Mouse (Mus musculus): ENCODE data around the gene Il20. TPM values are rescaled to one million over a fixed set of nuclear protein-coding genes. Genes with fewer than 3 reads are reported as not detected.

The Il20 gene
- polyA plus RNA-seq (2015; fragmentation: Nextera tagmentation; extraction: Ambion mirVana): not detected in 2 replicates

DNA sequence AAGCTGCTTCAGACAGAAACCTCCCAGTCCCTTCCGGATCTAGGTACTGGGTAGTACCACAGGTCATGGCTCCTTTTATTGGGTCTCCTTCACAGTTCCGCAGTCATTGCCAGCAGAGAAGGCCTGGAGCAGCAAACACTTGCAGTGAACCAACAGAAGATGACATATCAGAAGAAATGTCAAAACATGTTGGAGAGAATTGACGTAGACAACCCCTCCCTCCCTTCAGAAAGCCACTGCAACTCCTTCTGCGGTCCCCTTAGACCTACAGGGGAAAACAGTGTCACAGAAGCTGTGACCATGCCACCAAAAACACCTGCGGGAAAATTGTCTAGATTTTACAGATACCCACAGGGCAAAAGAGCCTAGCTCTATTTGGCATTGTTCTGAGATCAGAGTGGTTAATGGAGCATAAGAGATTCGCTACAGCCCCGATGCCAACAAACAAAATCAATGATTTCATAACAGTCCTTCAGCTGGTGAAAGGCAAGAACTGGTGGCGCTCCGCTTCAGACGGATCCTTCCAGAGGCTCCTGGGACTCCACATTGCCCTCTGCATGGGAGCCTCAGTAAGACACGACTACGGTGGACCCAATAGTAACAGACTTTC is at the start of gene Il20:
TSS of gene Il20 (minus strand) at position 51 of the 610 bp plus-strand sequence.
- 66% methylated on average over 12 of the region's 12 CpGs for WGBS
- Histone ChIP-seq H3K9ac (no peak within 1 kb of the TSS), H3K4me1 (no peaks in the 10 kb centered on the region), H3K36me3 (ENCODE audit: poor library complexity, severe bottlenecking) (no peaks in the 10 kb centered on the region), H3K27ac (no peak within 1 kb of the TSS), H3K4me3 (no peak within 1 kb of the TSS), H3K4me2 (no peak within 1 kb of the TSS), H3K27me3 (no peaks in the 10 kb centered on the region), H3K9me3 (replicated peaks) (no peaks in the 10 kb centered on the region)
- ATAC-seq: no peak

DNA sequence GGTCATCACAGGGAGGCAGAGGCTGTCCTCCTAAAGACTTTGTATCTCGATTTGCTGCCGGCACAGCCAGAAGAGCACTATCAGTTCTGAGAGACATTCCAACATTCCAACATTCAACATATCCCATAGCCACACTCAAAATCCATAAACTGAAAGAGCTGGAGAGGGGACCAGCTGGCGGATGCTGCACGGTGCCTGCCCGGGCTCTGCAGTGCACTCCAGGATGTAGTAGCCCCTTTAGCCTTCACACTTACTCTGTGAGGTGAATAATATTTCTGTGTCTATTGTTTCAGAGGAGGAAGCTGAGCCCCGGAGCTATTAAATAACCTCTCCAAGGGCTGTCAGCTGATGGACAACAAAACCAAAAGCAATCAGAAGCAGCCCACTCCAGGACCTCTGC is 35.7 kb upstream of the Il20 start:
- Histone ChIP-seq H3K27ac (no peak overlapping the region), H3K9me3 (replicated peaks) (no peaks in the 10 kb centered on the region), H3K9ac (no peak overlapping the region), H3K27me3 (no peaks in the 10 kb centered on the region), H3K4me1 (no peaks in the 10 kb centered on the region), H3K4me2 (no peak overlapping the region), H3K4me3 (no peak overlapping the region), H3K36me3 (ENCODE audit: poor library complexity, severe bottlenecking) (no peaks in the 10 kb centered on the region)
- WGBS: 68% methylated on average over 6 of the region's 6 CpGs
- ATAC-seq: no peak

DNA sequence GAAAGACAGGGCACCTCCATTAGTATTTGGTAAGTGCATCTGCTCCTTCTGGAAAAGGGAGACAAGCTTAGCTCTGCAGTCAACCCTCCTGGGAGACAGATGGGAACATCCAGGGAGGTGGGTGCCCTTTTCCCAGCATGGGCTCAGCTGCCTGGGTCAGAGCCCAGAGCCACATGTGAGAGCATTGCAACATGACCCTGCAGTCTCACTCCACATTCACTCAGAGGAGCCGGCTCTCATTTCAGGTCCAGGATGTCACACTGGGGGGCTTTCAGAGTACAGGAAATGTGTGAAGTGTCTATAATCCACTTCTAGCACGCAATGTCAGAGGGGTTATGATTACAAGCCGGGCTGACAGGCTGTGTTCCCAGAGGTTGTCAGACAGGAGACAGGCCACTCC is 30.6 kb upstream of the Il20 start:
- no peaks in the 10 kb centered on the region for H3K36me3 ChIP-seq (ENCODE audit: poor library complexity, severe bottlenecking)
- no peak for ATAC-seq
- H3K4me1 ChIP-seq: 0 out of 2 replicates have a peak, but pooled peaks cover 6% of the 10 kb centered on the region
- WGBS: 63% methylated on average over 3 of the region's 3 CpGs
- no peaks in the 10 kb centered on the region for H3K9me3 ChIP-seq (replicated peaks)
- no peaks in the 10 kb centered on the region for H3K27me3 ChIP-seq
- no peak overlapping the region for H3K4me3 ChIP-seq
- no peak overlapping the region for H3K4me2 ChIP-seq
- no peak overlapping the region for H3K27ac ChIP-seq
- H3K9ac ChIP-seq: no peak overlapping the region

DNA sequence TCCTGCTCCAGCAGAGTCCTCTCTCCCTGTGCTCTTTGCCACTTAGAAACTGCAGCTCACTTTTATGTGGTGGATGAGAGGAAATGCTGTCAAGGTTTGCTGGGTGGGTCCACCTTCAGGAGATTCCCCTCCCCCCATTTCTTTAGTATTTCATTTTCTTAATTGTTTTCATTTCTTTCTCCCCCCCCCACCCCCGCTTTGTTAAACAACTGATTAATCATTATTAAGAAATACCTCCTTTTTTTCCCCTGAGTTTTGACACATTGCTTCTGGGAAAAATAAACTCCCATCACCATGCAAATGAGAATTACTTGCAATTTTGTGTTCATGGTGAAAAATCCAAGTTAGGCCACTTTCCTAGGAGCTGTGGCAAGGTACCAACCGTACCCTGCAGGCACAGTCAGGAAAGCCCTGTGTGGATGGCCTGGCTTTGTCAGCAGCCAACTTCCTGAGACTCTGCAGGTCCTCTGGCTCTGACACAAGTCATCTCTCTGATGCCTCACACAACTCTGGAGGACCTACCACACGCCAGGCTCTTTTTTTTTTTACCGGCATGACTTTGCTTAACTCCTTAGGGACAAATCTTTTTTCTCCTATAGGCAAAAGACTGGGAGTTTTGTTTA is 28.9 kb upstream of the Il20 start, which contains the start of gene Il19:
TSS of gene Il19 (minus strand) at position 51 of the 623 bp plus-strand sequence.
- H3K9me3 ChIP-seq (replicated peaks): no peaks in the 10 kb centered on the region
- H3K4me3 ChIP-seq: no peak within 1 kb of the TSS
- ATAC-seq: no peak
- H3K27me3 ChIP-seq: no peaks in the 10 kb centered on the region
- WGBS: 75% methylated on average over 4 of the region's 4 CpGs
- no peak within 1 kb of the TSS for H3K9ac ChIP-seq
- no peak within 1 kb of the TSS for H3K4me2 ChIP-seq
- no peaks in the 10 kb centered on the region for H3K36me3 ChIP-seq (ENCODE audit: poor library complexity, severe bottlenecking)
- no peak within 1 kb of the TSS for H3K27ac ChIP-seq
- 0 out of 2 replicates have a peak, but pooled peaks cover 6% of the 10 kb centered on the region for H3K4me1 ChIP-seq

DNA sequence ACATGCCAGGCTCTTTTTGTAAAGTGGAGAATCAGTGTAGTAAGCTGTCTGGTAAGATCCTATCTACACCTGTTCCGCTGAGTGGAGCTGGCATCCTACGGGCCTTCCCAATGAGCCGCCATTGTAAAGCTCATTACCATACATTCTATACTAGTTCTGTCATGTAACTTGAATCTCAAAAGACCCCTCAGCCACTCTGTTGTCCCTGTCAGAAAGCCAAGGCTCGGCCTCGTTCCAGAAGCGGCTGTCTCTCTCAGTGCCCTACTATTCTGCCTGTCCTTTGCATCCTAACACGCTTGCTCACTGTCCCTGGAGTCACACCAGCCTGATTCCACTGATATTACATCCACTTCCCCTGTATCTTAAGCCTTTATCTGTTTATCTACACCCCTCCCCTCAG is 26.9 kb upstream of the Il20 start:
- Histone ChIP-seq H3K4me2 (no peak overlapping the region), H3K9me3 (replicated peaks) (no peaks in the 10 kb centered on the region), H3K4me3 (no peak overlapping the region), H3K4me1 (0 out of 2 replicates have a peak, but pooled peaks cover 6% of the 10 kb centered on the region), H3K27ac (no peak overlapping the region), H3K9ac (no peak overlapping the region), H3K27me3 (no peaks in the 10 kb centered on the region), H3K36me3 (ENCODE audit: poor library complexity, severe bottlenecking) (no peaks in the 10 kb centered on the region)
- no peak for ATAC-seq
- WGBS: 55% methylated on average over 7 of the region's 7 CpGs

GRCm38 (mm10) chr1:130937170-130937569 is 25.9 kb upstream of the Il20 start:
- H3K27me3 ChIP-seq: no peaks in the 10 kb centered on the region
- no peaks in the 10 kb centered on the region for H3K36me3 ChIP-seq (ENCODE audit: poor library complexity, severe bottlenecking)
- H3K9me3 ChIP-seq (replicated peaks): no peaks in the 10 kb centered on the region
- H3K4me1 ChIP-seq: 0 out of 2 replicates have a peak, but pooled peaks cover 6% of the 10 kb centered on the region
- no peak overlapping the region for H3K27ac ChIP-seq
- no peak for ATAC-seq
- 96% methylated on average over 4 of the region's 4 CpGs for WGBS
- H3K4me2 ChIP-seq: no peak overlapping the region
- no peak overlapping the region for H3K9ac ChIP-seq
- no peak overlapping the region for H3K4me3 ChIP-seq

DNA sequence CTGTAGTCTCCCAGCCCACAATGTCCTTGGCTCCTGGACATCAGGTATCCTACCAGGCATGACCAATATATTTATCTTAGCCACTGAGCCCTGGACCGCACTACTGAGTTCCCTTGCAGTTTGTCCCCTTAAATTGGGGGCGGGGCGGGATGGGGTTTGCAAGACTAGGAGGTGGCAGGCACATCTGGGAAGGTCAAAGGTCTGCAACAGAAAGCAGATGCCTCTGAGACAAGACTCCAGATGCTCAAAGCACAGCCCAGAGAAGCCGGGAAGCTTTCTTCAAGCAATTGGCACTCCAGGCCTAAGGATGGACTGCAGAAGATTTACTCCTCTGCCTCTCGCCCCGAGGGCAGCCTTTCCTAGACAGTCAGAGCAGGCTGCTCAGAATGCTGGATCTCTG is 25.1 kb upstream of the Il20 start:
- Histone ChIP-seq H3K27ac (no peak overlapping the region), H3K27me3 (no peaks in the 10 kb centered on the region), H3K4me1 (0 out of 2 replicates have a peak, but pooled peaks cover 6% of the 10 kb centered on the region), H3K9me3 (replicated peaks) (no peaks in the 10 kb centered on the region), H3K36me3 (ENCODE audit: poor library complexity, severe bottlenecking) (no peaks in the 10 kb centered on the region), H3K9ac (no peak overlapping the region), H3K4me2 (no peak overlapping the region), H3K4me3 (no peak overlapping the region)
- no peak for ATAC-seq
- 73% methylated on average over 6 of the region's 6 CpGs for WGBS

DNA sequence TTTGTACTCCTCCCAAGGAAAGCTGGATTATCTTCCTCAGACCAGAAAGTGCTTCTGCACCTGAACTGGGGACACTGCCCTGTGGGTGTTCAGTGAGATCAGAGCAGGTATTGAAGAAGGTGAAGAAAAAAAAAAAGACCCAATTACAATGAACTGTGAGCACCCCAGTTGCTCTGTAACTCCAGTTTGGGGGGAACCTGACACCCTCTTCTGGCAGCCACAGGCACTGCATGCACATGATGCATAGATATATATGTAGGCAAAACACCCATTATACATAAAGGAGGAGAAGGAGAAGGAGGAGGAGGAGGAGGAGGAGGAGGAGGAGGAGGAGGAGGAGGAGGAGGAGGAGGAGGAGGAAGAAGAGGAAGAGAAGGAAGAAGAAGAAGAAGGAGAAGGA is 15.2 kb upstream of the Il20 start:
- H3K36me3 ChIP-seq (ENCODE audit: poor library complexity, severe bottlenecking): no peaks in the 10 kb centered on the region
- H3K4me2 ChIP-seq: no peak overlapping the region
- H3K9me3 ChIP-seq (replicated peaks): no peaks in the 10 kb centered on the region
- H3K4me1 ChIP-seq: no peaks in the 10 kb centered on the region
- no peak overlapping the region for H3K4me3 ChIP-seq
- no peak for ATAC-seq
- H3K9ac ChIP-seq: no peak overlapping the region
- H3K27ac ChIP-seq: no peak overlapping the region
- H3K27me3 ChIP-seq: no peaks in the 10 kb centered on the region

DNA sequence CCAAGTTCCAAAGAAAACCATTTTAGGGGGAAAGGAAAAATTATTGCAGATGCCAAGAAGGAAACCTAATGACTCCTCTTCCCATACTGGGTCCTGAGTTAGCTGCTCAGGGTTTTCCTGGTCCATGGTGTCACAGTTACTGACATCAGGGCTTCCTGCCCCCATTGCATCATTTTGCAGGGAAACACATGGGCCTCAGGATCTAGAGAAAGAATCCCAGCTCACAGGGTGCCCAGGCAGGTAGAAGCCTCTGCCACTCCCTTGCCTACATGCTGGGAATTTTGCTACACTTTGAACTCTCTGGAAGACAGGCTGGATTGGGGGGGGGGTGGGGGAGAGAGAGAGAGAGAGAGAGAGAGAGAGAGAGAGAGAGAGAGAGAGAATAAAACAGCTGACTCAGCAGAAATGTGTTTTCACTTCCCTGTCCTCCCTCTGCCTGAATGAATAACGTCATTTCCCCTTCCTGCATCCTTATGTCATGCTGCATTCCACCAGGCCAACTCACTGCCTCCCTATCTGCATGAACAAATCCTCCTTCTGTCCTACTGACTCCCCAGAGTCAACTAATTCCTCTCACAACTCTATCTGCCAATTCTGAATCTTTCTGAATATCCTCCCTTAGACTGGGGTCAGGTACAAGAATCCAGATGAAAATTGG is 7.2 kb upstream of the Il20 start:
- Histone ChIP-seq H3K27ac (no peak overlapping the region), H3K4me3 (no peak overlapping the region), H3K4me1 (no peaks in the 10 kb centered on the region), H3K9ac (no peak overlapping the region), H3K9me3 (replicated peaks) (no peaks in the 10 kb centered on the region), H3K36me3 (ENCODE audit: poor library complexity, severe bottlenecking) (no peaks in the 10 kb centered on the region), H3K4me2 (no peak overlapping the region), H3K27me3 (no peaks in the 10 kb centered on the region)
- ATAC-seq: no peak
- WGBS: 13% methylated on average over 1 of the region's 1 CpGs

DNA sequence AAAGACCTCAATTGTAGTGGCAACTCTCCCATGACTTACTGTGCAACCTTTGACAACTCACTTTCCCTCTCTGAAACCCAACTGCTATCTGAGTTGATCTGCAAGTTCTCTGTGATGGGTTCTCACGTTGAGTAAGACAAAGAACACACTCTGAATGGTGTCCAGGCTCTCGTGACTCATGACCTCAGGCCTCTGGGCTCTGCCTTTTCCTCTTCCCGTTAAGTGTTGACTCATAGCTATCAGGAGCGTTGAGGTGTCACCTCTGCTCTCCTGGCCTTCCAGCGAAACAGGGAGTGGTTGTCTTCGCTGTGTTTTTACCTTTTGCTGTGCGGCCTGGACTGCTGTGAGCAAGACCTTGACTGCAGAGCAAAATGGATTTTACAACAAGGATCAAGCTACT is 8.7 kb downstream of the Il20 start:
- Histone ChIP-seq H3K4me1 (no peaks in the 10 kb centered on the region), H3K9me3 (replicated peaks) (no peaks in the 10 kb centered on the region), H3K27ac (no peak overlapping the region), H3K36me3 (ENCODE audit: poor library complexity, severe bottlenecking) (no peaks in the 10 kb centered on the region), H3K4me2 (no peak overlapping the region), H3K4me3 (no peak overlapping the region), H3K27me3 (no peaks in the 10 kb centered on the region), H3K9ac (no peak overlapping the region)
- WGBS: 88% methylated on average over 7 of the region's 7 CpGs
- no peak for ATAC-seq

GRCm38 (mm10) chr1:130894468-130894867 is 16.8 kb downstream of the Il20 start:
- H3K4me1 ChIP-seq: no peaks in the 10 kb centered on the region
- H3K9me3 ChIP-seq (replicated peaks): no peaks in the 10 kb centered on the region
- ATAC-seq: no peak
- no peaks in the 10 kb centered on the region for H3K27me3 ChIP-seq
- 30% methylated on average over 6 of the region's 6 CpGs for WGBS
- no peak overlapping the region for H3K27ac ChIP-seq
- H3K4me3 ChIP-seq: no peak overlapping the region
- no peak overlapping the region for H3K4me2 ChIP-seq
- H3K36me3 ChIP-seq (ENCODE audit: poor library complexity, severe bottlenecking): no peaks in the 10 kb centered on the region
- H3K9ac ChIP-seq: no peak overlapping the region

GRCm38 (mm10) chr1:130893329-130894040 is 17.8 kb downstream of the Il20 start:
- H3K36me3 ChIP-seq (ENCODE audit: poor library complexity, severe bottlenecking): no peaks in the 10 kb centered on the region
- no peaks in the 10 kb centered on the region for H3K4me1 ChIP-seq
- H3K27ac ChIP-seq: no peak overlapping the region
- H3K9me3 ChIP-seq (replicated peaks): no peaks in the 10 kb centered on the region
- no peak overlapping the region for H3K4me2 ChIP-seq
- no peak overlapping the region for H3K4me3 ChIP-seq
- H3K9ac ChIP-seq: no peak overlapping the region
- no peaks in the 10 kb centered on the region for H3K27me3 ChIP-seq
- 71% methylated on average over 9 of the region's 9 CpGs for WGBS
- no peak for ATAC-seq

Data from forebrain, embryonic 13.5 days (tissue).